Mouse (Mus musculus) hindlimb bud, embryonic 11.5 days (tissue): ENCODE measurements around the gene Ak2.

ENCODE experiments used
- DNase-seq: peaks from one replicate; pipeline ENCODE4 v3.0.0-alpha.2; 2012; ENCODE audit warnings: low read depth, low spot score; ENCODE audit errors: extremely low spot score

Ak2 gene

GRCm38 (mm10) chr4:129035851-129036445 is 44.2 kb downstream of the Ak2 start:
- no peak for DNase-seq

GRCm38 (mm10) chr4:129047721-129048421 is 56.1 kb downstream of the Ak2 start:
- no peak for DNase-seq

DNA sequence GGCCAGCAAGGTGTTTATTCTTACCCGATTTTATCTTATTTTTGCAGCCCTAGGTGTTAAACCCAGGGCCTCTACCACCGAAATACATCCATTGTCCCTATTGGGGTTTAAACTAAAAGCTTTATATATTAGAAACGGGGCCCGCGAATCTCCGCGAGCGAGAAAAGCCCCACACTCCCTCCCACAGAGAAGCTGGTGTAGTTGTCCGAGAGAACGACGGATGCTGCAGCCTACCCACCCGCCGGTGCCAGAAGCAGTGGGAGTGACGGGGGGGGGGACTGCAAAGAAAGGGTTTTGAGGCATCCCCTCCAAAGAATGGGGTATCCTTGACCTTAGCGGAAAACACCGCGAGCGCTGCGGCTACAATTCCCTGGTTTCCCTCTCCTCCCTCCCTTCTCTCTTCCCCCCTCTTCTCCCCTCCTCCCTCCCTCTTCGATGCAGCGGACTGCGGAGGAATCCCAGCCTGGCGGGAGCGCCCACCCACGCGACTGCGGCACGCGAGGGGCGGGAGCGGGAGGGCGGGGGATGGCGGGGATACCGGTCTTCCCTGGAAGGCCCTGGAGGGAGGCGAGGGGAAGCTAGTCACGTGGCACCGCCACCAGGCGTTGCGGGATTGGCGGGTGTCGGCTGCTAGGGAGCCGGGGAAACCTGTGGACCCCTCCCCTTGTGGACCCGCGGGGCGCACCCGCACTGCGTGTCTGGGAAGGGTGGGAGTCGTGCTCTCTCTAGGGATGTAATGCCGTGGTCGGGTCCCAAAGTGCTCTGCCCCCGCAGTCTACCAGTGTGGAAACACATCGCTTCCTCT is 56.9 kb downstream of the Ak2 start:
- no peak for DNase-seq

GRCm38 (mm10) chr4:129049306-129050011 is 57.7 kb downstream of the Ak2 start:
- no peak for DNase-seq

DNA sequence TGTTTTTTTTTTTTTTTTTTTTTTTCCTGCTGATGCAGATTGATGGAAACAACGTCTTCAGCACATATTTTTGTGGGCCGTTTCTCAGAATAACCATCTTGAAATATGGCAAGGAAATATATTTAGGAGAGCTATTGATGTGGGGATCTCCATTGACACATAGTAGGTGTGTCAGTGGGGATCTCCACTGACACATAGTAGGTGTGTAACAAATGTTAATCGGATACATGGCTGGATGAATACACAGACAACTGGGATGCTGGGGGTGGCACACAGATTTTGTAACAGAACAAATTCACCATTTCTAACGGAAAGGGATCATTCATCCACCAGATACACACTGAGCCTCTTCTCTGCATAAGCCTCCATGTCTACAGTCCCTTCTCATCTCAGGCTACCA is 58.6 kb downstream of the Ak2 start:
- no peak for DNase-seq

GRCm38 (mm10) chr4:129050901-129051417 is 59.2 kb downstream of the Ak2 start:
- no peak for DNase-seq

DNA sequence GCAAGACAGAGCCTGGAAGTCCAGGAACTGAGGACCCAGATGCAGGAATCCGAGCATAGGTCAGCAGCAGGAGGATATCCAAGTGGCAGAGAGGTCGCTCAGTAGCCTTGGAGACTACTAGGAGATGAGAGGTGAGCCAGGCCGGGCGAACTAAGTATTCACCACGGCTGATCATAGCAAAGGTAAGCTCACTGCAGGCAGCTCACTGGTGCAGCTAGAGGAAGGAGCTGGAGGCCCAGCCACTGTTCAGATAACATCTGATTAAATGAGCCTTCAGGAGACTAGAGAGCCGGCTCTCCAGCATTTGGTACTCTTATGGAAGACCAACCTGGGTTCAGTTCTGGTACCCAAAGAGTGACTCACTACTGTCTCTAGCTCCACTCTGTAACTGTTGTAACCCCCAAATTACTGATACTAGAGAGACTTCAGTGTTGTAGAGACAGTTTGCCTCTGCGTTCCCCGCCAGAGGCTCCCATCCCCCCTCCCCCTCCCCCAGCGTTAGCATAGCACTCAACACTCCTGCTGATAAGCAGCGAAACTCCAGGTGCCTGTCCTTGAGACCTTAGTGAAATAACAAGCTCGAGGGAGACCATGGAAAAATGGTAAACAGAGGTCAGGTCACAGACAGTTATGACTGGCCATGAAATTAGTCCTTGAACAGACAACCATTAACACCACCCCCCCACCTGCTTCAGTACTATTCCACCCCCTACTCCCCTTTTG is 59.9 kb downstream of the Ak2 start:
- DNase-seq, result no peak

- DNase-seq, result no peak
These were observed 63.0 kb downstream of the Ak2 start for GRCm38 (mm10) chr4:129054757-129055156.

GRCm38 (mm10) chr4:129055562-129055961 is 63.8 kb downstream of the Ak2 start:
- DNase-seq, result no peak

- DNase-seq, result peak; percentile 78
These were observed 65.9 kb downstream of the Ak2 start for GRCm38 (mm10) chr4:129057533-129058206.

DNA sequence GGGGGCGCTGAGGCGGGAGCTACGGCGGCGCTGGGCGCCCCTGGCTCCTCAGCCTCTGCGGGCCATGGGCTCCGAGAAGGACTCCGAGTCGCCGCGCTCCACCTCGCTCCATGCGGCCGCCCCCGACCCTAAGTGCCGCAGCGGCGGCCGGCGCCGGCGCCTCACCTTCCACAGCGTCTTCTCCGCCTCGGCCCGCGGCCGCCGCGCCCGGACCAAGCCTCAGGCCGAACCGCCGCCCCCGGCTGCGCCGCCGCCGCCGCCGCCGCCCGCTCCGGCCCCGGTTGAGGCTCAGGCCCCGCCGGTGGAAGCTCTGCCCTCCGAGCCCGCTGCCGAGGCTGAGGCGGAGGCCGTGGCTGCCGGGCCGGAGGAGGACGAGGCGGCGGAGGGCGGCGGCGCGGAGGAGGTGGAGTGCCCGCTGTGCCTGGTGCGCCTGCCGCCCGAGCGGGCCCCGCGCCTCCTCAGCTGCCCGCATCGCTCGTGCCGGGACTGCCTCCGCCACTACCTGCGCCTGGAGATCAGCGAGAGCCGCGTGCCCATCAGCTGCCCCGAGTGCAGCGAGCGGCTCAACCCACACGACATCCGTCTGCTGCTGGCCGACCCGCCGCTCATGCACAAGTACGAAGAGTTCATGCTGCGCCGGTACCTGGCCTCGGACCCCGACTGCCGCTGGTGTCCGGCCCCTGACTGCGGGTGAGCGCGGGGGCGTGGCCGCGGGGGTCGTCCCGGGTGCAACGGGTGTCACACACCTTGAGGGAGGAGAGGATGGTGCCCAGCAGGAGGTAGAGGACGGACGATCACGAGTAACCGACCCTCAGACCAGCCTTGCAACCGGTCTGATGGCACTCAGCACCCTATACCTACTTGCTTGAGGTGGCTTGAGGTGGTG is 66.7 kb downstream of the Ak2 start, which contains the start of gene Rnf19b:
Gene Rnf19b (plus strand): TSS at position 65 of the 886 bp plus-strand sequence.
- no peak for DNase-seq

DNA sequence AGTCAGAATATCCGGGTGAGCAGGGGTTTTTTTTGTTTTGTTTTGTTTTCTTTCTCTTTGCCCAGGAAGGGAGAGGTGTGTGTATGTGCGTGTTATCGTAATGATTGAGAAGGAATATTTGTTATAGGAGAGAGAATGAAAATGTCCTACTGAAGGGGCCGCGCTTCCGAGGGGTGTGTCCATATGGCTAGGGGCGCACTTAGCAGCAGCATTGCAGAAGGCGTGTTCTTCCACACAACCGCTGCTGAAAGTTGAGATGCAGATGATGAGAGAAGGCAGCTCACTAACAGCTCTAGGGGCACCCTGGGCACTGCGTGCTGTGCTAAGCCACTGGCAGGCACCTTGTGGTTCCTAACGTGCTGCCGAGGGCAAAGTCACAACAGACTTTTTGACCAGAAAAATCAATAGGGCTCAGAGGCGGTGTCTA is 67.4 kb downstream of the Ak2 start:
- no peak for DNase-seq

GRCm38 (mm10) chr4:129059922-129060321 is 68.2 kb downstream of the Ak2 start:
- DNase-seq, result no peak
